Mouse (Mus musculus): ENCODE measurements around the gene Stab1.
A peak's percentile ranks its signal among the peaks of the same experiment; 100 is the strongest.

Stab1 gene

GRCm38 (mm10) chr14:31165010-31165409 is 3.4 kb downstream of the Stab1 start:
- DNase-seq (ENCODE audit: low read depth), result no peak

- no peak for DNase-seq (ENCODE audit: low read depth)
Measured at GRCm38 (mm10) chr14:31164067-31164466, 4.4 kb downstream of the Stab1 start.

GRCm38 (mm10) chr14:31161638-31162037 is 6.8 kb downstream of the Stab1 start:
- no peak for DNase-seq (ENCODE audit: low read depth)

GRCm38 (mm10) chr14:31161191-31161590 is 7.2 kb downstream of the Stab1 start:
- DNase-seq (ENCODE audit: low read depth), result no peak

GRCm38 (mm10) chr14:31160196-31161150 is 8.0 kb downstream of the Stab1 start:
- no peak for DNase-seq (ENCODE audit: low read depth)

GRCm38 (mm10) chr14:31145694-31146093 is 22.7 kb downstream of the Stab1 start:
- no peak for DNase-seq (ENCODE audit: low read depth)

GRCm38 (mm10) chr14:31141011-31141410 is 27.4 kb downstream of the Stab1 start:
- DNase-seq (ENCODE audit: low read depth), result no peak

- DNase-seq (ENCODE audit: low read depth), result no peak
Measured at GRCm38 (mm10) chr14:31140141-31140540, 28.3 kb downstream of the Stab1 start.

- no peak for DNase-seq (ENCODE audit: low read depth)
Measured at GRCm38 (mm10) chr14:31139666-31140065, 28.8 kb downstream of the Stab1 start.

- DNase-seq (ENCODE audit: low read depth), result no peak
Measured at GRCm38 (mm10) chr14:31138897-31139429, 29.5 kb downstream of the Stab1 start.

- DNase-seq (ENCODE audit: low read depth), result no peak
Measured at GRCm38 (mm10) chr14:31138219-31138896, 30.1 kb downstream of the Stab1 start.

GRCm38 (mm10) chr14:31137791-31138190 is 30.6 kb downstream of the Stab1 start:
- no peak for DNase-seq (ENCODE audit: low read depth)

- DNase-seq (ENCODE audit: low read depth), result no peak
Measured at GRCm38 (mm10) chr14:31137281-31137595, 31.2 kb downstream of the Stab1 start.

GRCm38 (mm10) chr14:31136411-31137280 is 31.8 kb downstream of the Stab1 start:
- DNase-seq (ENCODE audit: low read depth), result no peak

GRCm38 (mm10) chr14:31135495-31136410 is 32.7 kb downstream of the Stab1 start:
- no peak for DNase-seq (ENCODE audit: low read depth)

- DNase-seq (ENCODE audit: low read depth), result peak; percentile 20
Measured at GRCm38 (mm10) chr14:31134015-31135000, 34.1 kb downstream of the Stab1 start.

- no peak for DNase-seq (ENCODE audit: low read depth)
Measured at GRCm38 (mm10) chr14:31133023-31133665, 35.3 kb downstream of the Stab1 start.

GRCm38 (mm10) chr14:31132491-31132975 is 35.9 kb downstream of the Stab1 start:
- no peak for DNase-seq (ENCODE audit: low read depth)

- DNase-seq (ENCODE audit: low read depth), result no peak
Measured at GRCm38 (mm10) chr14:31132031-31132430, 36.4 kb downstream of the Stab1 start.

Data from fibroblast of lung, adult 2 months (primary cell).